Mouse (Mus musculus): Measurements from ENCODE around the gene Praf2. TPM values are rescaled to one million over a fixed set of nuclear protein-coding genes. Genes with fewer than 3 reads are reported as not detected.
A peak's percentile ranks its signal among the peaks of the same experiment; 100 is the strongest.

The Praf2 gene
- total and polyA plus RNA-seq, 3 experiments: 19.1 to 60.1 TPM; not detected in 1

- TF ChIP-seq NELFE (IDR thresholded peaks at IDR 0.05; ENCODE audit: low read depth, low read length): peak; percentile 41; the same call in 1 of the 2 replicates
Measured at GRCm38 (mm10) chrX:7776329-7777082, 48.3 kb downstream of the Praf2 start (continued).

DNA sequence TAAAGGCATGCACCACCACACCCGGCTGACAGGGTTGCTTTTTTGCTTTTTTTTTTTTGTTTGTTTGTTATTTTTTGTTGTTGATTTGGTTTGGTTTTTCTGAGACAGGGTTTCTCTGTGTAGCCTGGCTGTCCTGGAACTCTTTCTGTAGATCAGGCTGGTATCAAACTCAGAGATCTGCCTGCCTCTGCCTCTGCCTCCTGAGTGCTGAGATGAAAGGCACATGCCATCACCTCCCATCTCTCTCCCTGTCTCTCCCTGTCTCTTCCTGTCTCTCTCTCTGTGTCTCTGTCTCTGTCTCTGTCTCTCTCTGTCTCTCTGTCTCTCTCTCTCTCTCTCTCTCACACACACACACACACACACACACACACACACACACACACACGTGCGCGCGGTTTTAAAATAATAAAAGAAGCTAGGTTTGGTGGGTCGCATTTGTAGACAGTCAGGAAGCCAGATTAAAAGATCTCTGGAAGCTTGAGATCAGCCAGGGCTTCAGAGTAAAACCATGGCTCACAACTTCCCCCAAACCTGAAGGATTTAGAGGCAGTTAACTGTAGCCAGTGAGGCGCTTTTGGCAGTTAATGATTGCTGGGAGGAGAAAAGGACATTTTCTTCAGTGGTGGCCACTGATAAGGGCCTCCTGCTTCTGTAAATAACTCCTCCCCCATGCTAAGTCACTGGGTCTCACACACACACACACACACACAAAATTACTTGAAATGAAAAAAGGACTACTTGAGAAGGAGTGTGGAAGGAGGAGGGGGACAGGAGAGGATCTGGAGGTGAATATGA, 50.4 kb downstream of the Praf2 start:
- Histone ChIP-seq H3K9me3 (replicated peaks; ENCODE audit: insufficient read depth, low read length) (no peaks in the 10 kb centered on the region), H3K4me1 (ENCODE audit: control insufficient read depth in 1 of 2, insufficient read depth in 2 of 2, low read length in 2 of 2) (peaks cover 18 to 36% of the 10 kb centered on the region in 2 experiments), H3K9ac (ENCODE audit: control insufficient read depth, low read depth, low read length, poor library complexity, severe bottlenecking) (peak overlapping the region; percentile 61), H3K27ac (ENCODE audit: control insufficient read depth, low read depth, low read length) (peak overlapping the region; percentile 92), H3K27me3 (ENCODE audit: control insufficient read depth in 1 of 2, insufficient read depth in 2 of 2, low read length in 2 of 2) (no peaks in the 10 kb centered on the region), H3K79me2 (ENCODE audit: control insufficient read depth, insufficient read depth, low read length, poor library complexity) (no peaks in the 10 kb centered on the region; the same call in 1 of the 2 replicates), H3K36me3 (ENCODE audit: control insufficient read depth in 1 of 2, insufficient read depth in 2 of 2, low read length in 2 of 2) (peaks cover 0 to 42% of the 10 kb centered on the region in 2 experiments; a peak in 2 of 4 replicates), H3K4me3 (ENCODE audit: control insufficient read depth in 1 of 2, insufficient read depth in 1 of 2, low read depth in 2 of 2, low read length in 2 of 2) (peak overlapping the region; percentile 1 to 6; a peak in 2 of 4 replicates)
- TF ChIP-seq ETS1 (IDR thresholded peaks at IDR 0.05; ENCODE audit: low read depth, low read length): peak; percentile 87
- peak; percentile 48 for TF ChIP-seq NELFE (IDR thresholded peaks at IDR 0.05; ENCODE audit: low read depth, low read length)
- peak; percentile 13 for TF ChIP-seq MXI1 (IDR thresholded peaks at IDR 0.05; ENCODE audit: low read depth, low read length)
- TF ChIP-seq TCF12 (IDR thresholded peaks at IDR 0.05; ENCODE audit: low read depth, low read length): peak; percentile 92
- TF ChIP-seq MYB (IDR thresholded peaks at IDR 0.05; ENCODE audit: low read depth, low read length): peak; percentile 100
- TF ChIP-seq POLR2AphosphoS5 (IDR thresholded peaks at IDR 0.05; ENCODE audit: borderline replicate concordance, low read depth, low read length): no peak
- peak; percentile 94 for TF ChIP-seq GATA1 (IDR thresholded peaks at IDR 0.05; ENCODE audit: low read depth, low read length)
- TF ChIP-seq SIN3A (IDR thresholded peaks at IDR 0.05; ENCODE audit: low read length): peak; percentile 81
- peak; percentile 43; the same call in 1 of the 2 replicates for TF ChIP-seq MYC (IDR thresholded peaks at IDR 0.05; ENCODE audit: low read depth, low read length)
- peak; percentile 73 for TF ChIP-seq RCOR1 (IDR thresholded peaks at IDR 0.05; ENCODE audit: low read depth, low read length)
- TF ChIP-seq TBP (IDR thresholded peaks at IDR 0.05; ENCODE audit: low read depth, low read length): peak; percentile 47
- peak; percentile 61; the same call in 1 of the 2 replicates for TF ChIP-seq HCFC1 (IDR thresholded peaks at IDR 0.05; ENCODE audit: low read depth, low read length)
- TF ChIP-seq BHLHE40 (IDR thresholded peaks at IDR 0.05; ENCODE audit: borderline replicate concordance, low read depth, low read length): peak; percentile 84
- TF ChIP-seq EP300 (IDR thresholded peaks at IDR 0.05; ENCODE audit: low read depth in 1 of 2, low read length in 2 of 2): peak; percentile 96 to 98
- TF ChIP-seq MEF2A (IDR thresholded peaks at IDR 0.05; ENCODE audit: extremely low read depth, insufficient replicate concordance, low read depth, low read length, poor library complexity, severe bottlenecking): no peak
- peak; percentile 73 for TF ChIP-seq TAL1 (IDR thresholded peaks at IDR 0.05; ENCODE audit: low read length)
- no peak for TF ChIP-seq ZMIZ1 (IDR thresholded peaks at IDR 0.05; ENCODE audit: low read depth, low read length)
- no peak; the same call in 1 of the 2 replicates for TF ChIP-seq MAZ (IDR thresholded peaks at IDR 0.05; ENCODE audit: low read depth, low read length)
- TF ChIP-seq POLR2AphosphoS2 (IDR thresholded peaks at IDR 0.05; ENCODE audit: low read length): no peak; the same call in 1 of the 2 replicates
- DNase-seq (ENCODE audit: low read depth, low spot score): peak; percentile 95
